Mouse (Mus musculus): ENCODE results near the gene Cd200. TPM values are rescaled to one million over a fixed set of nuclear protein-coding genes. Genes with fewer than 3 reads are reported as not detected.

Cd200 gene
- polyA plus RNA-seq, 2 experiments, result 27.4 to 33.8 TPM

DNA sequence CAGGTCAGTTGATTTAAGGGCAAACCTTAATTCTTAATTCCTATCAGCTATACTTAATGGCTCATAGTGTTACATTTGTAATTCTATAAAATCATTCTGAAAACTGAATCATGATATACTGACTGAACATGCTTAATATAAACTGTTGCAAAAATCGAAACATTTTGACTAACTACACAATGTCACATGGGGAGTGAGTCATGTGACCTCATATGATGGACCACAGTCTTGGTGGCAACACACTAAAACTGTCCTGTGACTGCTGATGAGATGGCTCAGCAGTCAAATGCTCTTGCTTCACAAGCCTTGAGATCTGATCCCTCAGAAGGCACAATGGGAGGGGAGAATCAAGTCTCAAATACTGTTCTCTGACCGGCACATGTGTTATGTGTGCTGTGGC is 34.8 kb downstream of the Cd200 start:
- no peak for TF ChIP-seq POLR2A (IDR thresholded peaks at IDR 0.05; ENCODE audit: borderline replicate concordance, extremely low read depth, insufficient read depth, insufficient read length)
- WGBS, result 82% methylated on average over 2 of the region's 2 CpGs
- DNase-seq (ENCODE audit: low spot score) (no peak), ATAC-seq (ENCODE audit: low FRiP score, low read depth) (no peak)
- H3K36me3 ChIP-seq (ENCODE audit: control insufficient read depth, insufficient read depth, low read length), result no peaks in the 10 kb centered on the region
- H3K4me2 ChIP-seq (replicated peaks; ENCODE audit: low read depth, low read length, severe bottlenecking), result no peak overlapping the region
- no peaks in the 10 kb centered on the region for H3K4me1 ChIP-seq (ENCODE audit: control insufficient read depth, insufficient read depth, low read length)
- no peaks in the 10 kb centered on the region for H3K27me3 ChIP-seq (ENCODE audit: control insufficient read depth, insufficient read depth, low read length)
- H3K4me3 ChIP-seq (replicated peaks; ENCODE audit: low read length), result no peak overlapping the region
- H3K9me3 ChIP-seq (ENCODE audit: control insufficient read depth, low read length), result no peaks in the 10 kb centered on the region
- no peak overlapping the region for H3K27ac ChIP-seq (replicated peaks; ENCODE audit: low read depth, low read length)
- no peak overlapping the region for H3K9ac ChIP-seq (ENCODE audit: low read depth, low read length, severe bottlenecking)

DNA sequence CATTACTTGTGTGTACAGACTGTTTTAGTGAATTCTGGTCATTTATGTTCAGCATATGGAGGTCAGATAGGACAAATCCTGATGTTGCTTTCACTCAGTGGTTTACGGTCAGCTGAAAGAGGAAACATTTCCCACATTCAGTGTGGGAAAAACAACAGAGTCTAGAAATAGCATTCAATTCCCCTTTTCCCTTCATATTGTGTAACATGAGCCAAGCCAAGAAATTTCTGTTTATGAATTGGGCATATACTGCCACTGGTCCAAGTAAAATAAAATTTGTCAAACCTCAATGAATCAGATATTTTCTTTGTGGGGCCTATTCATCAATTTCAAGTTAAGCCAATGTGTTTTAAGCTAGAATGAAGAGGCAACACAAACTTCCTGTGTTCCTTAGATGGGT is 37.8 kb downstream of the Cd200 start:
- Histone ChIP-seq H3K4me1 (ENCODE audit: control insufficient read depth, insufficient read depth, low read length) (no peaks in the 10 kb centered on the region), H3K4me2 (replicated peaks; ENCODE audit: low read depth, low read length, severe bottlenecking) (no peak overlapping the region), H3K27me3 (ENCODE audit: control insufficient read depth, insufficient read depth, low read length) (no peaks in the 10 kb centered on the region), H3K4me3 (replicated peaks; ENCODE audit: low read length) (no peak overlapping the region), H3K9me3 (ENCODE audit: control insufficient read depth, low read length) (no peaks in the 10 kb centered on the region), H3K27ac (replicated peaks; ENCODE audit: low read depth, low read length) (no peak overlapping the region), H3K9ac (ENCODE audit: low read depth, low read length, severe bottlenecking) (no peak overlapping the region), H3K36me3 (ENCODE audit: control insufficient read depth, insufficient read depth, low read length) (no peaks in the 10 kb centered on the region)
- no peak for DNase-seq (ENCODE audit: low spot score)
- ATAC-seq (ENCODE audit: low FRiP score, low read depth), result no peak
- 69% methylated on average over 1 of the region's 1 CpGs for WGBS
- TF ChIP-seq POLR2A (IDR thresholded peaks at IDR 0.05; ENCODE audit: borderline replicate concordance, extremely low read depth, insufficient read depth, insufficient read length), result no peak

DNA sequence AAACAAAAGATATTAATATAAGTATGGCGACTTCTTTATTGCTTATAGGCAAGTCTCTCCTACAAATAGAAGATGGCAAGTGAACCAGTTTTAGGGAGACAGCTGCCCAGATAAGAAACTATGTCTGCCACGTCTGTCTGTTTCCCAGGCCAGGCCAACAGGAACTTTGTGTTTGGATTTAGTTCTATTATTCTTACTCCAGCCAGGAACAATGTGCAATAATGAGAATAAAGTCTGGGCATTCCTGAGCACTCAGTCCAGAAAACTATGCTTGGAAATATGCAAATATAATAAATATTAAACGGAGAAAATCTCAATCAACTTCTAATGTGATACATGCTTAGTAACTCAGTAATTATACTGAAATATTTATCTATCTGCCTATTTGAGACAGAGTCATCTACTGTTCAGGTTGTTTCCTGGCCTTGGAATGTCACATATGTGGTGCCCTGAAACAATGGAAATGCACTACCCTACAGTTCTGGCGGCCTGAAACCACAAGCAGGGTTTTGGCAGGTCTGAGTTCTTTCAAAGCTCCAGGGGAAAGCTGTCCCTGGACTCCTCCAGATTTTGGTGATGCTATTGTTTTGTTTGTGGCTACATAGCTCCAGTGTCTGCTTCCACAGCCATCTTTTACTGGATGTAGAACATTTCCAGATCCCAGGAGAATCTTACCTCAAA is 39.4 kb downstream of the Cd200 start:
- WGBS, result 73% methylated on average over 4 of the region's 4 CpGs

DNA sequence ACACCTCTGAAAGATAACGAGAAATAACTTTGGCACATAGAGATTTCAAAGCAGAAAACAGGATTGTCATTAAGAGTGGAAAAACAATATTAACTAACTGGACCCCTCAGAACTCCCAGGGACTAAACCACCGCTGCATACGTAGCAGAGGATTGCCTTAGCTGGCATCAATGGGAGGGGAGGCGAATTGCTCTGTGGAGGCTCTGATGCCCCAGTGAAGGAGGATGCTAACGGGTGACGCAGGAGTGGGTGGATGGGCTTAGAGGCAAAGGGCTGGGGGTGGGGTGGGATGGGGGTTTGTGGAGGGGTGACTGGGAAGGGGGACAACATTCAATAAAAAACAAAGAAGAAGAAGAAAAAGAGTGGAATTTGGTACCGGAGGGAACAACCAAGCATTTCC is 42.7 kb downstream of the Cd200 start:
- WGBS, result 81% methylated on average over 7 of the region's 7 CpGs
- no peak for ATAC-seq (ENCODE audit: low FRiP score, low read depth)

More for the DNA sequence above, 39.4 kb downstream of the Cd200 start:
- no peak for DNase-seq (ENCODE audit: low spot score)
- Histone ChIP-seq H3K4me3 (replicated peaks; ENCODE audit: low read length) (no peak overlapping the region), H3K27me3 (ENCODE audit: control insufficient read depth, insufficient read depth, low read length) (no peaks in the 10 kb centered on the region), H3K4me1 (ENCODE audit: control insufficient read depth, insufficient read depth, low read length) (no peaks in the 10 kb centered on the region), H3K4me2 (replicated peaks; ENCODE audit: low read depth, low read length, severe bottlenecking) (no peak overlapping the region), H3K27ac (replicated peaks; ENCODE audit: low read depth, low read length) (no peak overlapping the region), H3K9ac (ENCODE audit: low read depth, low read length, severe bottlenecking) (no peak overlapping the region), H3K9me3 (ENCODE audit: control insufficient read depth, low read length) (no peaks in the 10 kb centered on the region), H3K36me3 (ENCODE audit: control insufficient read depth, insufficient read depth, low read length) (no peaks in the 10 kb centered on the region)
- no peak for TF ChIP-seq POLR2A (IDR thresholded peaks at IDR 0.05; ENCODE audit: borderline replicate concordance, extremely low read depth, insufficient read depth, insufficient read length)
- no peak for ATAC-seq (ENCODE audit: low FRiP score, low read depth)

DNA sequence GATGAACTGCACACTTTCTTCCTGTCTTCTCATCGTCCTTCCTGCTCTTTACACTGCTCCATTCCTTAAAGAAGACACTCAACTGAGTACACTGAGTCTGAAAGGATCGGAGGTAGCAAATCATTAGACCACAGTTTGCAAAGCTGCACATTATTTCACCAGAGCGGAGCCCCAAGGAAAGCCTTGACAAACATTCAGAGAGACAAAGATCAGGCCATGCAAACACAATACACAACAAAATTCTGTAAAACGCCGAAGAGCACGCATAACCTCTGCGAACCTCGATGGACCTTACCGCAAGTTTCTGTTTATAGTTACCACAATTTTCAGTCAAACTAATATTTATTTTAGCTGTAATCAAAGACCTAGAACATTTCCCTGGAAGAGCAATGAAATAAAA is 43.5 kb downstream of the Cd200 start:
- Histone ChIP-seq H3K9ac (ENCODE audit: low read depth, low read length, severe bottlenecking) (no peak overlapping the region), H3K27me3 (ENCODE audit: control insufficient read depth, insufficient read depth, low read length) (no peaks in the 10 kb centered on the region), H3K4me3 (replicated peaks; ENCODE audit: low read length) (no peak overlapping the region), H3K27ac (replicated peaks; ENCODE audit: low read depth, low read length) (no peak overlapping the region), H3K4me2 (replicated peaks; ENCODE audit: low read depth, low read length, severe bottlenecking) (no peak overlapping the region), H3K4me1 (ENCODE audit: control insufficient read depth, insufficient read depth, low read length) (no peaks in the 10 kb centered on the region), H3K9me3 (ENCODE audit: control insufficient read depth, low read length) (no peaks in the 10 kb centered on the region), H3K36me3 (ENCODE audit: control insufficient read depth, insufficient read depth, low read length) (no peaks in the 10 kb centered on the region)
- 78% methylated on average over 9 of the region's 9 CpGs for WGBS
- DNase-seq (ENCODE audit: low spot score) (no peak), ATAC-seq (ENCODE audit: low FRiP score, low read depth) (no peak)
- no peak for TF ChIP-seq POLR2A (IDR thresholded peaks at IDR 0.05; ENCODE audit: borderline replicate concordance, extremely low read depth, insufficient read depth, insufficient read length)

More for the DNA sequence above, 42.7 kb downstream of the Cd200 start:
- no peaks in the 10 kb centered on the region for H3K4me1 ChIP-seq (ENCODE audit: control insufficient read depth, insufficient read depth, low read length)
- no peaks in the 10 kb centered on the region for H3K9me3 ChIP-seq (ENCODE audit: control insufficient read depth, low read length)
- no peak for DNase-seq (ENCODE audit: low spot score)
- no peak overlapping the region for H3K4me3 ChIP-seq (replicated peaks; ENCODE audit: low read length)
- H3K36me3 ChIP-seq (ENCODE audit: control insufficient read depth, insufficient read depth, low read length), result no peaks in the 10 kb centered on the region
- no peaks in the 10 kb centered on the region for H3K27me3 ChIP-seq (ENCODE audit: control insufficient read depth, insufficient read depth, low read length)
- H3K4me2 ChIP-seq (replicated peaks; ENCODE audit: low read depth, low read length, severe bottlenecking), result no peak overlapping the region
- no peak overlapping the region for H3K27ac ChIP-seq (replicated peaks; ENCODE audit: low read depth, low read length)
- TF ChIP-seq POLR2A (IDR thresholded peaks at IDR 0.05; ENCODE audit: borderline replicate concordance, extremely low read depth, insufficient read depth, insufficient read length), result no peak
- no peak overlapping the region for H3K9ac ChIP-seq (ENCODE audit: low read depth, low read length, severe bottlenecking)

Measured in limb, embryonic 14.5 days (tissue).